Mouse (Mus musculus) megakaryocyte, embryonic 14.5 days (primary cell): ENCODE results near the gene BB287469.
"Not testable (repeated sequence)": the region's sequence is repeated elsewhere in the genome, so short reads cannot be mapped to it uniquely, and the experiment has no call there.

Experiments used
- FLI1 ChIP-seq: IDR thresholded peaks from 2 replicates; pipeline ENCODE4 v1.6.1; 2012; ENCODE audit warnings: low read length, inconsistent platforms, mixed read lengths
- GATA1 ChIP-seq: IDR thresholded peaks from 3 replicates; pipeline ENCODE4 v1.6.1; 2012; ENCODE audit warnings: mixed read lengths, low read length, inconsistent platforms, borderline replicate concordance

DNA sequence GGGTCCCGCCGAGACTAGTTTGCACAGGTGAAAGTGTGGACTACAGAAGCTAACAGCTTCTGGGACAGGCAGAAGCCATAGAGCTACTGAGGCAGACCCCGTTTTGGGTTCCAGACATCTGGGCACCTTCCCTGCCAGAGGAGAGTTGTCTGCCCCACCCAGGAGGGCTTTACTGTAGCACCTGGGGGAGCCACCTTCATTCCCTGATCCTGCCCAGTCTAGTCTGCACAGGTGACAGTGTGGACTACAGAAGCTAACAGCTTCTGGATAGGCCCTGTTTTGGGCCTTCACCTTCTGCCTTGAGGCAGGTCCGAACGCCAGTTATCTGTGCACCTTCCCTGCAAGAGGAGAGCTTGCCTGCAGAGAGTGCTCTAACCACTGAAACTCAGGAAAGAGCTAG, 18.4 kb upstream of the BB287469 start:
- TF ChIP-seq FLI1, GATA1: not testable (repeated sequence)
